Mouse (Mus musculus) liver, adult 2 months (tissue): Measurements from ENCODE around the gene Amfr. TPM values are rescaled to one million over a fixed set of nuclear protein-coding genes. Genes with fewer than 3 reads are reported as not detected.

Experiments used
- DNase-seq: peaks from one replicate; pipeline ENCODE4 v3.0.0-alpha.2; 2011; ENCODE audit warnings: low read depth, low spot score; ENCODE audit errors: extremely low read depth
- H3K27ac ChIP-seq: fragments of 200-500 bp; replicated peaks from 2 replicates; pipeline ENCODE4 v1.5.1; 2012; ENCODE audit warnings: low read depth, mild to moderate bottlenecking, control low read depth, inconsistent platforms, low read length; ENCODE audit not compliant: insufficient read depth
- H3K27me3 ChIP-seq: fragments of 200-500 bp; 2 replicates; pipeline ENCODE4 v1.6.1; 2012; ENCODE audit warnings: mild to moderate bottlenecking, moderate library complexity, low read length, inconsistent platforms; ENCODE audit not compliant: control insufficient read depth, insufficient read depth
- H3K36me3 ChIP-seq: fragments of 200-500 bp; 2 replicates; pipeline ENCODE4 v1.6.1; 2012; ENCODE audit warnings: low read length, inconsistent platforms; ENCODE audit not compliant: control insufficient read depth, insufficient read depth
- H3K4me1 ChIP-seq: fragments of 200-500 bp; 2 replicates; pipeline ENCODE4 v1.6.1; 2011; ENCODE audit warnings: low read length; ENCODE audit not compliant: control insufficient read depth, insufficient read depth
- H3K4me3 ChIP-seq: fragments of 200-500 bp; 2 replicates; pipeline ENCODE4 v1.5.1; 2011; ENCODE audit warnings: low read depth, mild to moderate bottlenecking, control low read depth, low read length, moderate library complexity; ENCODE audit not compliant: insufficient read depth
- H3K79me2 ChIP-seq: fragments of 200-500 bp; 2 replicates; pipeline ENCODE4 v1.6.1; 2012; ENCODE audit warnings: inconsistent platforms, mild to moderate bottlenecking, low read length, moderate library complexity; ENCODE audit not compliant: control insufficient read depth, insufficient read depth
- H3K9ac ChIP-seq: fragments of 200-500 bp; 2 replicates; pipeline ENCODE4 v1.6.1; 2012; ENCODE audit warnings: low read depth, mild to moderate bottlenecking, control low read depth, inconsistent platforms, low read length
- CTCF ChIP-seq: fragments of 200-500 bp; IDR thresholded peaks from 2 replicates; pipeline ENCODE4 v1.5.1; 2011; ENCODE audit warnings: low read depth, low read length, control low read depth
- POLR2A ChIP-seq: fragments of 200-500 bp; IDR thresholded peaks from 2 replicates; pipeline ENCODE4 v1.6.1; 2011; ENCODE audit warnings: low read length, control low read depth; ENCODE audit not compliant: insufficient read depth; ENCODE audit errors: extremely low read depth
- WGBS: fragments of 180-500 bp; shearing (Covaris S2); methylation state at CpG from one replicate; pipeline ENCODE4 v1.1.7; 2018; 5-methylcytosine and 5-hydroxymethylcytosine counted together
- polyA plus RNA-seq: library from polyadenylated mRNA; depleted of rRNA; stranded (reverse); fragments of >200 nt; gene quantifications from 2 replicates; pipeline ENCODE4 v1.2.3, GENCODE M21; 2012
- total RNA-seq: library from RNA; depleted of rRNA; stranded (reverse); fragments of >200 nt; gene quantifications from 2 replicates; pipeline ENCODE4 v1.2.3, GENCODE M21; 2014

The Amfr gene
- total and polyA plus RNA-seq, 2 experiments, result 239 to 263 TPM

DNA sequence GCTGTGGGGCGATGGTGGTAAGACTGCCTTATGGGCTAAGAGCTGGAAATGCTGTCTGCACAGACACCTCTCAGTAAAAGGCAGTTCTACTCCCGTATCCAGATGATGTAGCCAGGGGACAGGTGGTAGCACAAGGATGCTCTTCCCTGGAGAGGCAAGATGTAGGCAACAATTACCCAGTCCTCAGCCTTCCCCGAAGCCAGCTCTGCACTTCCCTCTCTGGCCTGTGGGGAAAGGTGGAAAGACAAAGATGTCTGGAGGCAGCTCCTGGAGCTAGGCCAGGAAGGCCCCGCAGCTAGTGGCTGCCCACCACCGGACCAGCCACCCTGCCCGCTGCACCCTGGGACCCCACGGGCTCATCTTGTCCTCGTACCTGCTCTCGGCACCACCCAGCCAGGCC lies 60.1 kb downstream of the Amfr start:
- H3K36me3 ChIP-seq, result no peaks in the 10 kb centered on the region
- H3K79me2 ChIP-seq, result no peaks in the 10 kb centered on the region
- no peak for DNase-seq
- no peak overlapping the region for H3K9ac ChIP-seq
- H3K4me1 ChIP-seq, result no peaks in the 10 kb centered on the region
- H3K27ac ChIP-seq, result no peak overlapping the region
- H3K27me3 ChIP-seq, result no peaks in the 10 kb centered on the region
- TF ChIP-seq CTCF (no peak), POLR2A (no peak)
- 93% methylated on average over 9 of the region's 9 CpGs for WGBS
- H3K4me3 ChIP-seq, result no peak overlapping the region

DNA sequence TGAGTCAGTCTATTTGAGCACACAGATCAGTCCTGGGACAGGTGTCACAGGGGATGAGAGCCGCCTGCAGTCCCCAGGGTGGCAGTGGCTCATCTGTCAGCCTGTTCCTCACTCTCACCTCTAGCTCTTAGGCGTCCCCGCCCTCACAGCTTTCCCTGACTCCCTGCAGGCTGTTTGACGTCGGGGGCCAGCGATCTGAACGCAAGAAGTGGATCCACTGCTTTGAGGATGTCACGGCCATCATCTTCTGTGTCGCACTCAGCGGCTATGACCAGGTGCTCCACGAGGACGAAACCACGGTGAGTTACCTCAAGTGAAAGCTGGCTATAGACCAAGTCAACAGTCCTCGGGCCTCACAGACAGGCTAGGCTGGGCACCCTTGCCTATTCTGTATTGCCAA lies 62.5 kb downstream of the Amfr start:
- Histone ChIP-seq H3K4me3 (no peak overlapping the region), H3K36me3 (no peaks in the 10 kb centered on the region), H3K27me3 (no peaks in the 10 kb centered on the region), H3K4me1 (no peaks in the 10 kb centered on the region), H3K9ac (no peak overlapping the region), H3K27ac (no peak overlapping the region), H3K79me2 (no peaks in the 10 kb centered on the region)
- WGBS, result 78% methylated on average over 14 of the region's 14 CpGs
- DNase-seq, result no peak
- TF ChIP-seq CTCF (no peak), POLR2A (no peak)

DNA sequence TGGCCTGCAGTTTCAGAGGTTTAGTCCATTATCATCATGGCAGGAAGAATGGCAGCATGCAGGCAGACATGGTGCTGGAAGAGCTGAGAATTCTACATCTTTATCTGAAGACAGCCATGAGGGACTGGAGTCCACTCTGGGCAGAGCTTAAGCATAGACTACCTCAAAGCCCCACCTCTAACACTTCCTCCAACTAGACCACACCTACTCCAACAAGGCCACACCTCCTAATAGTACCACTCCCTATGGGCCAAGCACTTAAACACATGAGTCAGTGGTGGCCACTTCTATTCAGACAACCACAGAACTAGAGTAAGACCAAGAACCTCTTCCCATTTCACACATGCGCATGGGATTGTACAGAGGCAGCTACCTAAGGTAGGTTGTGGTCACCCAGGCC lies 66.2 kb downstream of the Amfr start:
- Histone ChIP-seq H3K27me3 (no peaks in the 10 kb centered on the region), H3K27ac (no peak overlapping the region), H3K4me1 (no peaks in the 10 kb centered on the region), H3K36me3 (no peaks in the 10 kb centered on the region), H3K9ac (no peak overlapping the region), H3K4me3 (no peak overlapping the region), H3K79me2 (no peaks in the 10 kb centered on the region)
- TF ChIP-seq POLR2A (no peak), CTCF (no peak)
- no peak for DNase-seq
- 100% methylated on average over 1 of the region's 1 CpGs for WGBS

DNA sequence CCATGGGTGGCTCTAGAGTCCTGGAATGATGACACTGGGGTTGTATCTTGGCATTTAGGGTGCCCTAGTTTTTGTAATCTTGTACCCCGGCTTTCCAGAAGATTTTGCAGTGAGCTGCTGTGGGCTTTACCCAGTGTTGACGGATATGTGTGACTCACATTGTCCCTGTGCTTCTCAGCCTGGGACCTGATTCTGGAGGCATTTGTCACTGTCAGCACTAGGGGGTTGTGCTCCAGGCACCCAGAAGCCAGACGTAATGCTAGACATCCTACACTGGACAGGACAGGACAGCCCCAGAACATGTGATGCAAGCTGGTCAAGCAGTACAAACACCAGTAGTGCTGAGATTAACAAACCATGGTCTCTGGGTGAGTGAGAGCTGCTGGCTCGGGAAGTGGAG lies 66.9 kb downstream of the Amfr start:
- H3K4me1 ChIP-seq, result no peaks in the 10 kb centered on the region
- no peaks in the 10 kb centered on the region for H3K27me3 ChIP-seq
- H3K4me3 ChIP-seq, result no peak overlapping the region
- no peak for TF ChIP-seq POLR2A
- TF ChIP-seq CTCF, result no peak
- H3K27ac ChIP-seq, result no peak overlapping the region
- no peaks in the 10 kb centered on the region for H3K36me3 ChIP-seq
- no peak for DNase-seq
- H3K9ac ChIP-seq, result no peak overlapping the region
- H3K79me2 ChIP-seq, result no peaks in the 10 kb centered on the region
- 80% methylated on average over 4 of the region's 4 CpGs for WGBS

DNA sequence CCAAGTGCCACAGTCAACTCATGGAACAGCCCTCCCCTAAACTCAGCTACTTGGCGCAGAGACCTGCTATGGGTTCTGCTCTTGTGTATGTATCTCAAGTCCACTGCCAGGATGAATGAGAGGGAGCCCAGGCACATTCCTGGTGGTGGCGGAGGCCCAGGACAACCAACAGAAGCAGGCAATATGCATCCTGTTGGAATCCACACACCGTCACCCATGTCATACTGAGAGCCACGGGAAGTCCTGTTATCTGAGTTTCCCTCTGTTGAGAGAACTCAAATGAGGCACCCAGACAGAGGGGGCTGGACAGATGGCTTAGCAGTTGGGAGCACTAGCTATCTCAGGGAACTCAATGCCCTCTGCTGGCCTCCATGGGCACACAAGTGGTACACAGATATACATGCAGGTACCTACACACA lies 71.0 kb downstream of the Amfr start:
- Histone ChIP-seq H3K27ac (no peak overlapping the region), H3K4me3 (no peak overlapping the region), H3K79me2 (no peaks in the 10 kb centered on the region), H3K36me3 (no peaks in the 10 kb centered on the region), H3K9ac (no peak overlapping the region), H3K27me3 (no peaks in the 10 kb centered on the region), H3K4me1 (no peaks in the 10 kb centered on the region)
- no peak for TF ChIP-seq CTCF
- no peak for TF ChIP-seq POLR2A
- 69% methylated on average over 4 of the region's 4 CpGs for WGBS
- no peak for DNase-seq

DNA sequence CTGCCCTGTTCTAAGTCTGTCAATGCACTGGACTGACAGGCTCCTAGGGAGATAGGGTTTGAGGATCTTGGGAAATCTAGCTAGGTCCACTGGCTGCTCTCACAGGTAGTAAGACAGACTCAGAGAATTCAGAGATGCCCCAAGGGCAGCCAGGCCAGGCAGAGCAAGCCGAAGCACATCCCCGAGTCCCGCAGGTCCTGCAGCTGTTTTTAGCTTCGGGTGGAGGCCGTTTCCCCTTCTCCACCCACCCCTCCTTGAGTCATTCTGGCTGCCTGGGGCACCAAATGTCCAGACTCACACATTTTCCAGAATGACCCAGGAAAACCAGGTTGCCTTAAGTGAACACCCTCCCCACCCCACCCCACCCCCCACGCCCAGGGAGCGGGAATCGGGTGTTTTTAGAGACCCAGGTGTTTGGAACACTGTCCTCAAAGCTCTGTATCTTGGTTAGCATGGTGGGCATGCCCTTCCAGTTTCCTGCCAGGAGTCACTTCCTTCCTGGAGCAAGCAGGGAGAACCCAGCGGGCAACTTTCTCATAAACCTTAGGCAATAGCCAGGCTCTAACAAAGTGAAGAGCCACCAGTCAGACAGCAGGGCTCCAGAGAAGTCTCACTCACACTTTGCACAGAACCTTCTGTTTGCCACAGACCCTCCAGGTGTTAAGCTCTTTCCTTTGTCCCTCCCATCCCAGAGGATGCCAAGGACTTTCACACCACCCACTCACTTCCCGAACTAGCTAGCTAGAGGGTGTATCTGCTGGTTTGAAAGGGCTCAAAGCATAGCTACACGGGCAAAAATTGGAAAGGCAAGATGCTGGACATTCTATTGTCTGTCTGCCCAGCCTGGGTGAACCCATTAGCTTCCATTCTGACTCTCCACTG lies 71.9 kb downstream of the Amfr start:
- H3K9ac ChIP-seq, result no peak overlapping the region
- H3K27ac ChIP-seq, result no peak overlapping the region
- H3K4me3 ChIP-seq, result no peak overlapping the region
- 67% methylated on average over 11 of the region's 11 CpGs for WGBS
- no peak for DNase-seq
- H3K4me1 ChIP-seq, result no peaks in the 10 kb centered on the region
- H3K27me3 ChIP-seq, result no peaks in the 10 kb centered on the region
- TF ChIP-seq CTCF (no peak), POLR2A (no peak)
- no peaks in the 10 kb centered on the region for H3K79me2 ChIP-seq
- no peaks in the 10 kb centered on the region for H3K36me3 ChIP-seq
